Mouse (Mus musculus): Measurements from ENCODE around the gene Slitrk5.

DNA sequence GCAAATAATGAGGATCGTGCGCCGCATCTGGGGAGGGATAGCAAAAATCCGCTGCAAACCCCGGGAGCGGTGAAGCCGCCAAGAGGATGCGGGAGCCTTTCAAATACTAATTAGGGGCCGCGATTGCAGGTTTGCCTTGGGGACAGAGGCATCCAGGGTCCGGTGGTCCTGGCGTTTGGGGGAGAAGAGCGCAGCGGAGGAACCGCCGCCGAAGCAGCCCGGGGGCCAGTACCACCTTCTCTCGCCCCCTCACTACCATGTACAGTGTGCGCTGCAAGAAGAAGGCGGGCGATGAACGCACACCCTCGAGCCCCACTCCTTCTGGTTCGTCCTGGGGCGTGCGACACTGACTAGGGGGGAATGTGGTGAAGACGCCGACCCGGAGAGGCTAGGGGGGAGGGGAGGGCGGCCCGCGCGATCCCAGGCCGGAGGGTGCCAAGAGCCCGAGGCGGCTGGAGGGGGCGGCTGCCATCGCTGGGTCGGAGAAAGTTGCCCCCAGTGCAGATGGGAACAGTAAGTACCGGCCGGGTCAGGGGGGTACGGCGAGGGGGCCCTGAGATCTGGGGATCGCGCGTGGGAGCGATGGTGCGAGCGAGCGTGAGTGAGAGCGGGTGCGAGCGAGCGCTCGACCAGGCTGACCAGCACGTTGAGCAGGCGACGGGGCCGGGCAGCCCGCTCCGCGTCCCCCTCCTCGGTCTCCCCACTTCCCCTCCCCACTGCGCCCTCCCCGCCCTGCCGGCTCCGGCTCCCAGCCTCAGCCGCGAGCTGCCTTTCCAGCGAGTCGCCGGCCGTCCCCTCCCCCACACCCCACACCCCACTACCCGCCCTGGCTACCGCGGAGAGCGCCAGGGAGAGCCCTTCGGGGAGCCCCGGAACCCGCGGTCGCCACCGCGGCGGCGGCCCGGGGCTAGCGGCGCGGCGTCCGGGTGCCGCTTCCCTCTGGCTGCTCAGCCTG, 591 bp downstream of the Slitrk5 start:
- no peak for TF ChIP-seq CTCF (IDR thresholded peaks at IDR 0.05; ENCODE audit: extremely low read depth, insufficient read depth, low read length)
- TF ChIP-seq POLR2A (IDR thresholded peaks at IDR 0.05; ENCODE audit: extremely low read depth, insufficient read depth, low read length): peak; percentile 52; the same call in 1 of the 2 replicates

All from cortical plate, adult 2 months (tissue).